Mouse (Mus musculus) urinary bladder, postnatal 36 days (tissue): Measurements from ENCODE around the gene Basp1.
A peak's percentile ranks its signal among the peaks of the same experiment; 100 is the strongest.
"Not testable (repeated sequence)": the region's sequence is repeated elsewhere in the genome, so short reads cannot be mapped to it uniquely, and the experiment has no call there.

Experiments used
- DNase-seq, 2 experiments: peaks; one replicate each; pipeline ENCODE4 v3.0.0; 2022; ENCODE audit warnings: low spot score in 2 of 2, mixed read lengths in 1 of 2

Basp1 gene

GRCm38 (mm10) chr15:25413378-25413901 is at the start of gene Basp1:
TSS of gene Basp1 (minus strand) at chr15:25413764.
- peak; percentile 37 to 52 for DNase-seq

- not testable (repeated sequence) for DNase-seq
These were observed 49.5 kb upstream of the Basp1 start for GRCm38 (mm10) chr15:25463076-25463475.

- DNase-seq: no peak
These were observed 48.6 kb upstream of the Basp1 start for GRCm38 (mm10) chr15:25462056-25462762.

GRCm38 (mm10) chr15:25459901-25460300 is 46.3 kb upstream of the Basp1 start:
- DNase-seq: no peak

DNA sequence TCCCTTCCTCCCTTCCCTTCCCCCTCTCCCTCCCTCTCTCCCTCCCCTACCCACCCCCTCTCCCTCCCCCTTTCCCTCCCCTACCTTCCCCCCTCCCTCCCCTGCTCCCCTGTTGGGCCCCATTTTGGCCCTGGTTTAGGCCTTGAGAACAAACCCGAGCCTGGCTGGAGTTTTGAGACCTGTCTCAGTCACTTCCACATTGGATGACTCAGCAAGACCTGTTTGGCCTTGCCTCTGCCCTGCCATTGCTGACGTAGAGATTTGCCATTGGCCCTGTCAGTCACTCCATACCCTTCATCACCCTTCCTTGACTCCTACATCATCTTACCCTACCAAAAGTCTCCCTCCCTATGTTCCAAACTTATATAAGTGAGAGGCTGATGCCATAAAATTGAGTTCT is 43.9 kb upstream of the Basp1 start:
- no peak for DNase-seq

GRCm38 (mm10) chr15:25453538-25453937 is 40.0 kb upstream of the Basp1 start:
- no peak for DNase-seq

- DNase-seq: no peak
These were observed 35.8 kb upstream of the Basp1 start for GRCm38 (mm10) chr15:25449348-25449747.

- no peak for DNase-seq
These were observed 35.3 kb upstream of the Basp1 start for GRCm38 (mm10) chr15:25448703-25449340.

GRCm38 (mm10) chr15:25447136-25447535 is 33.6 kb upstream of the Basp1 start:
- no peak for DNase-seq

DNA sequence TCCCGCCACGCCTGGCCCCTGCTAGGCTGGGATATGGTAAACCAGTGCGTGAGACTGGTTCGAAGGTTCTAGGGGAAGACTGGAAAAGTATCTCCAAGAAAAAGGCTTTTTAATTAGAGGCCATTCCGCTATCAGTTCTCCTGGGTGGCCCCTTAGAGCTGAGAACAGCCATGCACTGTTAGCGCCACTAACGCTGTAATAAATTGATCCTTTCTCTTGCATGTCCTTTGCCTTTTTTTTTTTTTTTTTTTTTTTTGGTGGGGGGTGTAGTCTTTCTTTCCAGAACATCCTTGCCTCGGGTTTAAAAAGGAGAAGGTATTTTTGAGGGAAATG is 32.6 kb upstream of the Basp1 start:
- DNase-seq: no peak

- no peak for DNase-seq
These were observed 32.0 kb upstream of the Basp1 start for GRCm38 (mm10) chr15:25445361-25446154.

DNA sequence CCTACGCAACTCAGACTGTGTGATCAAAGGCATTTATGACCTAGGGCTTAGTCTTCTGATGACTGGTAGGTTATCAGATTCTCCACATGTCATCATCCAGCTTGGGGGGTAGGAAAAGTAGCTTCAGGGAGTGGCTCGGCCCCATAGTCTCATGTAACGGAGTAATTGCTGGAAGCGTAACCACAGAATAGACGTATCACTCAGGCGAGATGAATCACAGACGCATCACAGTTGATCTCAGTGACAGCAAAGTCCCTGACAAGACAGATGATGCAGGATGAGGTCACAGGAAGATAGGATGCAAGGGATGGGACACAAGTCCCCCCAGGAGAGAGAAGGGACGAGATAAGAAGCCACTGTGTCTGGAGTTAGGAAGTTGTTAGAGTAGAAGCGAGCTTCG is 30.6 kb upstream of the Basp1 start:
- DNase-seq: no peak

DNA sequence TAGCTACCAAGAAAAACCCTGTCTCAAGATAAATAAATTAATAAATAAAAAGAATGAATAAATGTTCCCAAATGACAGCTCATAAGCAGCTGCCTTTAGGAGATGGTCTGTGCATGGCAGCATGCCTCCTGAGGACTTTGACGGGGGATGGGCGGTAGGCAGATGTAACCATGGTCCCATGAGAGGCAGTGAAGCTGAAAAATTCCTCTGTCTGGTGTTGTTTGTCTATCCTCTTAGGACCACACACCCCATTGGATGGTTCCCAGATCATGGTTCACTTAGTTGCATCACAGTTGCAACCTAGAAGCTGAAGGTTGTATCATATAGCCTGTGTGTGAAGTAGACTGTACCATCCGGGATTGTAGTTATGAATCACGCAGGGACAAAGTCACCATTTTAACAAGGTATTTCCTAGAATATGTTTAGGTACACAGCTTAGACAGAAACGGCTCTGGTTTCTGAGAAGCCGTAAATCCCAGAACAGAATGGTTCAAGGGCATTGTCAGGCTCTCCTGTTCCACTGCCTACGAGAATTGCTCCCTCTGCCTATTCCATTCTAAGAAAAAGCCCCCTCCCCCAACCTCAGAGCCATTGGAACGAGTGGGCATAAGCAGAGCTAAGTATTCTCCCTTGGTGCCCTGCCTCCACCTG is 29.7 kb upstream of the Basp1 start:
- DNase-seq: no peak

DNA sequence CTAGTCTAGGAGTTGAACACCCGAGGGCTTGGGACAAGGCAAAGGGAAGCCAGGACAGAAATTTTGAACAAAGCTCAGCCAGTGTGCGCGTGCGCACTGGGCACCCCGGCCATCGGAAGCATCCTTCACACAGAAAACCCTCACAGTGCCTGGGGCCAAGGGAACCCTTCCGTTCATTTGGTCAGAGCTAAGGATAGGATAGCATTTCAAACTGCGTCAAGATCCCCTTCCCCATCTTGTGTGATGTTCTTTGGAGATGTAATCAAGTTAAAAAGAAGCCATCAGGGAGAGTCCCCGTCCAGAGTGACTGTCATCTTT is 28.3 kb upstream of the Basp1 start:
- DNase-seq: no peak

DNA sequence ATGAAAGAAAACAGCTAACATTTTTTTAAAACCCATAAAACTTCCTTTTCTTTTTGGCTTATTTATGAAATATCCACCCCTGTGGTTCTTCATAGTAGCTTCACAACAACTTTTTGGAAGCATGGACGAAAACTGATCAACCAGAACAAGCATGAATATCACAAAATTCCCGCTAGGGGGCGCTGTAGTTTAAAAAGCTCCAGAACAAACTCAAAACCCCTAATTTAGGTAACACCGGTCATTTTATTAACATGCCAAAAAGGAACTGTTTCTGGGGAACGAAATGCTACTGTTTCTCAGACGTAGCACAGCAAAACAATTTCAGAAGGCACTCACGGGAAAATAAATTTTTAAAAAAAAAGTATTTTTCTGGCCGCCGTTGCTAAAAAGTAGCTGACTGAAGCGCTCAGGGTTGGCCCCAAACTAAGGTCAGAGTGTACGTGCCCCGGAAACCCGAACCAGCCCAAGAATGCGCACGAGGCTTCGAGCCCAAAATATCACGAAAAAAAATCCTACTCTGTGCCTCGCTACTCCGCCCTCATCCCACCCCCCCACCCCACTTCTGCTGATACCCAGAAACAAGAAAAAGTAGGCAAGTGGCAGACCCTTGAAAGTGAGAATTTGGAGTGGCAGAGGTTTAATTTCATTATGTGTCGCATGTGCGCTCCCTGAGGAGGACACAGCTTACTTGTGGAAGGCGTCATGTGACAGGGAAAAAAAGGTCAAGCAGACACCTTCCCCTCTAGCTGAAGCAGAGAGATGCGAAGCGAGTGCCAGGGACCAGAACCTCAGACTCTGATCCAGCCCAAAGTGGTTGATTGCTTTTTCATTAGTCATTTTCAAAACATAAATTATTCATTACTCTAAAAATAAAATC is 27.7 kb upstream of the Basp1 start:
- DNase-seq: peak; percentile 33 to 53

DNA sequence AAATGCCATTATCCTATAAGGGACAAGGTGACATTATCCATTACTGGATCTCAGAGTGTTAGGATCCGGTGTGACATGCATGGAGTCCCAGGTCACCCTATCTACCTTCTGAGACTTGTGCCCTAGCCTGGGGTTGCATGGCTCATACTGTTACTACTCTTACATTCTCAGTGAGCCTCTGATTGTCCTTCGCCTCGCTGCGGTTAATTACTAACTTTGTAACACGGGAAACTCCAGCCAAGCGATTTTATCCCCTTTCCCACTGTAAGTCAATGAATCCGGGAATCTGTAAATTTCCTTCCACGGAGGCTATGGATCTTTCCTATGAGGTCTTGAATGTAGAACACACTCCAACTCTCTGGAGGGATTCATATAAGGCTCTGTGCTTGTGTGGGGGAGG is 26.8 kb upstream of the Basp1 start:
- DNase-seq: no peak

- no peak for DNase-seq
These were observed 18.8 kb upstream of the Basp1 start for GRCm38 (mm10) chr15:25432341-25432740.

GRCm38 (mm10) chr15:25430167-25430566 is 16.6 kb upstream of the Basp1 start:
- no peak for DNase-seq

- no peak for DNase-seq
These were observed 15.4 kb upstream of the Basp1 start for GRCm38 (mm10) chr15:25429007-25429406.

DNA sequence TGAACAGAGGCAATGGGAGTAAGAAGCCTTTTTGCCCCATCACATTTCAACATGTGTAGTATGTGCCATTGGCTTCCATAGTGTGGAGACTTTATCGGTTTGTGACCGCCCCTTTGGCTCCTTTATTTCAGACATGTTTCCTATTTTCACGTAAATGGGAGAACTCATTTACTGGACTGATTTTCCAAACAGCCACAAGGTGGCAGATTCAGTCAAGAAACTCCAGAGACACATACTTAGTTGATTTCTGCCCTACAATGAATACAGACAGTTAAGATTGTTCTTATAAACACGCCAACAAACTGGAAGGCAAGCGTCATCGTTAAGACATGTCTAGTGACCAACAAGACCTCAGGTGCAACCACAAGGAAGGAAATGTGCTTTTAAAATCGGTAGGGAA is 15.0 kb upstream of the Basp1 start:
- peak in 1 of 2 experiments; percentile 15 for DNase-seq

- peak in 1 of 2 experiments; percentile 11 for DNase-seq
These were observed 6.7 kb upstream of the Basp1 start for GRCm38 (mm10) chr15:25420266-25420665.
